Mouse (Mus musculus) E14TG2a.4 (cell line): ENCODE data around the gene Zfp358.

Experiments
- H3K27me3 ChIP-seq: 2 replicates; pipeline ENCODE4 v1.6.1; 2014; ENCODE audit warnings: low read length, control low read depth; ENCODE audit not compliant: insufficient read depth
- H3K36me3 ChIP-seq: 2 replicates; pipeline ENCODE4 v1.6.1; 2014; ENCODE audit warnings: low read length, control low read depth; ENCODE audit not compliant: insufficient read depth
- H3K4me1 ChIP-seq: replicated peaks from 2 replicates; pipeline ENCODE4 v1.6.1; 2014; ENCODE audit warnings: low read depth, low read length, control low read depth
- H3K4me3 ChIP-seq: replicated peaks from 2 replicates; pipeline ENCODE4 v1.5.1; 2014; ENCODE audit warnings: mild to moderate bottlenecking, low read length
- H3K9me3 ChIP-seq: 2 replicates; pipeline ENCODE4 v1.6.1; 2014; ENCODE audit warnings: low read length, control low read depth
- CTCF ChIP-seq: conservative IDR thresholded peaks from 2 replicates; pipeline ENCODE4 v1.5.1; 2014; ENCODE audit warnings: low read length
- NANOG ChIP-seq: IDR thresholded peaks from 2 replicates; pipeline ENCODE4 v1.6.1; 2014; ENCODE audit warnings: borderline replicate concordance, low read length, mixed read lengths
- POU5F1 ChIP-seq: IDR thresholded peaks from 2 replicates; pipeline ENCODE4 v1.6.1; 2014; ENCODE audit warnings: low read length, borderline replicate concordance

Zfp358 gene

DNA sequence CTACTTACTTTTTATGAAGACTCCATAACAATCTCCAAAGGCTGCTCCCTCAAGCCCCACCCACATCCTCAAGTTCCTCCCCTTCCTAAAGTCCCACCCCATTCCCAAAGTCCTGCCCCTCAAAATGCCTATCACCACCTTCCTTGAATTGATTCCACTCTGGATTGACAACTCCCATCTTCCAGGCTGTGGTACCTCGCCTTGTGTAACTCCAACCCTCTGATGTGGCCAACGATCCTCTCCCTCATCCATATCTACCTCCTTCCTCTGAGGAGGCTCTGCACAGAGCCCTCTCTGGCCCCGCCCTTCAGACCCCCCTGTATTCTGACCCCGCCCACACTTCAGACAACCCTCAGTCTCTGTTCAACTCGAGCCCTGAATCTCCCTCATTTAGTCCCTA, 7.7 kb upstream of the Zfp358 start:
- no peak for TF ChIP-seq CTCF
- TF ChIP-seq POU5F1, result no peak
- TF ChIP-seq NANOG, result no peak
- Histone ChIP-seq H3K27me3 (peaks cover 16% of the 10 kb centered on the region), H3K4me1 (peaks cover 33% of the 10 kb centered on the region), H3K36me3 (no peaks in the 10 kb centered on the region), H3K4me3 (peak overlapping the region; percentile 57), H3K9me3 (no peaks in the 10 kb centered on the region)

DNA sequence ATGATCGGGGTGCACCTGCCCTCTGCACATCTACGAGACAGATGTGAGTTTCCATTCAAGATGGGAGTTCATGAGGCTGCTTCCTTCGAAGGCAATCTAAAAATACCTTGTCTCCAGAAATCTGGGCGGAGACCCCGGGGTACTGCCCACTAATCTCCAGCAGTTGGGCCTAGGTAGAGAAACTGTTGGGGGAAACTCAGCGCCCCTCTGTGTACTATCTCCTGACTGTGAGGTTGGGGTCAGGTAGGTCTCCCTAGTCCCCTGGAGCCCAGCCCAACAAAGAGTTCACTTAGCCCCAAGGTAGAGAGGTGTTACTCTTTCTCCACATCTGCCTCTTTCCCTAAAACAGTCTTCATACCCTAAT, 889 bp downstream of the Zfp358 start:
- Histone ChIP-seq H3K27me3 (peaks cover 56% of the 10 kb centered on the region), H3K4me3 (peak overlapping the region; percentile 91), H3K36me3 (no peaks in the 10 kb centered on the region), H3K4me1 (peaks cover 38% of the 10 kb centered on the region), H3K9me3 (no peaks in the 10 kb centered on the region)
- TF ChIP-seq CTCF (no peak), POU5F1 (no peak), NANOG (no peak)

DNA sequence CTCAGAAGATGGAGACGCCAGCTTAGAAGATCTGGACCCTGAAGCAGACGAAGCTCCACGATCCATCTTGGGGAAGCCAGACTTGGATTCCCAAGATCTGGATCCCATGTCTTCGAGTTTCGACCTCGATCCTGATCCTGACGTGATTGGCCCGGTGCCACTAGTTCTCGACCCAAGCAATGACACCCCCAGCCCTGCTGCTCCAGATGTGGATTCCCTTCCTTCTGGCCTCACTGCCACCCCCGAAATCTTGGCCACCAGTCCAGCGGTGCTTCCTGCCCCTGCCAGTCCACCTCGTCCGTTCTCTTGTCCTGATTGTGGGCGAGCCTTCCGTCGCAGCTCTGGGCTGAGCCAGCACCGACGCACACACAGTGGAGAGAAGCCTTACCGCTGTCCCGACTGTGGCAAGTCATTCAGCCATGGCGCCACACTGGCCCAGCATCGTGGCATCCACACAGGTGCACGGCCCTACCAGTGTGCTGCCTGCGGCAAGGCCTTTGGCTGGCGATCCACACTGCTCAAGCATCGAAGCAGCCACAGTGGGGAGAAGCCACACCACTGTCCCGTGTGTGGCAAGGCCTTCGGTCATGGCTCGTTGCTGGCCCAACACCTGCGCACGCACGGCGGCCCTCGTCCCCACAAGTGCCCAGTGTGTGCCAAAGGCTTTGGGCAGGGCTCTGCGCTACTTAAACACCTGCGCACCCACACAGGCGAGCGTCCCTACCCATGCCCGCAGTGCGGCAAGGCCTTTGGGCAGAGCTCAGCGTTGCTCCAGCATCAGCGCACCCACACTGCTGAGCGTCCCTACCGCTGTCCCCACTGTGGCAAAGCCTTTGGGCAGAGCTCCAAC, 2.9 kb downstream of the Zfp358 start:
- Histone ChIP-seq H3K4me1 (peaks cover 43% of the 10 kb centered on the region), H3K27me3 (peaks cover 56% of the 10 kb centered on the region), H3K4me3 (peak overlapping the region; percentile 80), H3K36me3 (no peaks in the 10 kb centered on the region), H3K9me3 (no peaks in the 10 kb centered on the region)
- TF ChIP-seq NANOG (no peak), CTCF (no peak), POU5F1 (no peak)

DNA sequence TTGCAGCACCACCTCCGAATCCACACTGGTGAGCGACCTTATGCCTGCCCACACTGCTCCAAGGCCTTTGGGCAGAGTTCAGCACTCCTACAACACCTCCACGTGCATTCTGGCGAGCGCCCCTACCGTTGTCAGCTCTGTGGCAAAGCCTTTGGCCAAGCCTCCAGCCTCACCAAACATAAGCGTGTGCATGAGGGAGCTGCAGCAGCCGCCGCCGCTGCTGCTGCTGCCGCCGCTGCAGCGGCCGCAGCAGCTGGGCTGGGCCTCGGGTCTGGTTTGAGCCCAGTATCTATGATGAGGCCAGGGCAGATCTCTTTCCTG, 3.5 kb downstream of the Zfp358 start:
- no peak for TF ChIP-seq CTCF
- TF ChIP-seq NANOG, result no peak
- no peak for TF ChIP-seq POU5F1

DNA sequence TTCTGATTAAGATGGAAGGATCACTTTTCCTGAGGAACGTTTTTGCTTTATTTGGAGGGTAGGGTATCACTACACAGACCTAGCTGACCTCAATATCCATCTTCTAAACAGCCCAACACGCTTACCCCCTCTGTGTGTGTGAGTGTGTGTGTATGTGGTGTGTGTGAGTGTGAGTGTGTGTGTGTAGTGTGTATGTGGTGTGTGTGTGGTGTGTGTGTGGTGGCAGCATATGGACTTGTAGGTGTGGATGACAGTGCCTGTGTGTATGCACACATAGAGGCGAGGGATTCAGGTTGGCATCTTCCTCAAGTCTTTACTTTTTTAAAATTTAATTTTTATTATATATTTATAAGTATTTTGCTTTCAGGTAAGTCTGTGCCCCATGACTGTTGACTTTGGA, 5.6 kb downstream of the Zfp358 start:
- TF ChIP-seq NANOG (no peak), POU5F1 (no peak), CTCF (no peak)
- Histone ChIP-seq H3K27me3 (peaks cover 39% of the 10 kb centered on the region), H3K4me1 (peaks cover 50% of the 10 kb centered on the region), H3K36me3 (peaks cover 9% of the 10 kb centered on the region; the same call in 1 of the 2 replicates), H3K9me3 (no peaks in the 10 kb centered on the region), H3K4me3 (no peak overlapping the region)

More for the DNA sequence above, 3.5 kb downstream of the Zfp358 start:
- Histone ChIP-seq H3K4me3 (peak overlapping the region; percentile 80), H3K36me3 (no peaks in the 10 kb centered on the region), H3K4me1 (peaks cover 49% of the 10 kb centered on the region), H3K9me3 (no peaks in the 10 kb centered on the region), H3K27me3 (peaks cover 53% of the 10 kb centered on the region)

DNA sequence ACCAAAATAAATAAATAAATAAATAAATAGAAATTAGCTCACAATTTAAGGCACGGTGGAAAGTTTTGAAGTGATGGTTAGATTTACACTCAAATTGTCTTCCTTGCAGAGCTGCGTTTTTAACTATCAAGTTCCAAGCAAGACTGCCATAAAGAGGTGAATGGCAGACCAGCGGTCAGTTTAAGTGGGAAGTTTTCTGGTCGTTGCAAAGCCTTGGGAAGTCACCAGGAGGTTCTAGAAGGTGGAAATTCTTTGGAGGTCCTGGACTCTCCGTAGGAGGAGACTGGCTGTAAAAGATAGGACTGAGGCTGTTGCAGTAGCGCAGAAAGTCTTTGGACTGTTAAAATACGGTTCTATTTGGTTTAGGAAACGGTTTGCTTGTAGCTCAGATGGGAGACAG, 6.8 kb downstream of the Zfp358 start:
- Histone ChIP-seq H3K36me3 (peaks cover 14% of the 10 kb centered on the region), H3K4me3 (peak overlapping the region; percentile 94), H3K9me3 (no peaks in the 10 kb centered on the region), H3K4me1 (peaks cover 46% of the 10 kb centered on the region), H3K27me3 (peaks cover 27% of the 10 kb centered on the region)
- no peak for TF ChIP-seq NANOG

DNA sequence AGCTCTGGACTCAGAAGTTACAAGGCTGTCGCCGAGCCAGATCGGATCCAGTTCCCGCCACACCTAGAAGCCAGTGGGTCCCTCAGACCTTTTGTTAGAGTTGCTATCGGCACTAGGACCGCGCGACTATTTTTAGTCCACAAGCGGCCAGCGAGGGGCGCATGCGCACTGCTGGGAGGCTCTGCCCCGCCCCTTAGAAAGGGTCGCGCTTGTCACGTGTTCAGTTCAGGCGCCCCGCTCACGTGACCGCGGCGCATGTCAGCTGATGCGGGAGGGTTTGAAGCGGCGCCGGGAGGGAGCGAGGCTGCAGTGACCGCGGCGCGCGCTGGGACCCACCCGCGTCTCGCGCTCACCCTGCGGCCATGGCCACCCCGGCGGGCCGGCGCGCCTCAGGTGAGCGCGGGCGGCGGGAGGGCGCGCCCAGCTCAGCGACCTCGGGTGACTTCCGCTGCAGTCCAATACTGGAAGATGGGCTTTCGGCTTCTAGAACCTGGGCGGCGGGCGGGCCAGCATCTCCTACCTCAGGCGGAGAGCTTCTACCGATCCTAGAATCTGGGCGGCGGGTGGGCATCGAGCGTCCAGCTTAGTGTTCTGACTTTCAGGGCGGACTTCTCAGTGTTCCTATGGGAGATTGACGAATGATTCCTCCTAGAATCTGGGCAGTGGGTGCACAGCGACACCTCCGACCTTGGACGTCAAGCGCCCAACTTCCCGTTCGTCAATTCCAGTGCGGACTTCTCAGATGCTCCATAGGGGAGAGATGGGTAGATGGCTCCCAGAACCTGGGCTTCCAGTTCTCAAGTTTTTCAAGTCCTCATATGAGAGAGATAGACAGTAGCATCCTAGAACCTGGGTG, 7.5 kb downstream of the Zfp358 start, which contains the start of gene Mcoln1:
Gene Mcoln1, plus strand, starts transcription at position 223 of the 856 bp plus-strand sequence.
- Histone ChIP-seq H3K36me3 (peaks cover 21% of the 10 kb centered on the region), H3K27me3 (peaks cover 20% of the 10 kb centered on the region), H3K4me3 (peak within 1 kb of the TSS; percentile 94), H3K4me1 (peaks cover 40% of the 10 kb centered on the region), H3K9me3 (no peaks in the 10 kb centered on the region)
- no peak for TF ChIP-seq POU5F1
- TF ChIP-seq CTCF, result no peak
- no peak for TF ChIP-seq NANOG

DNA sequence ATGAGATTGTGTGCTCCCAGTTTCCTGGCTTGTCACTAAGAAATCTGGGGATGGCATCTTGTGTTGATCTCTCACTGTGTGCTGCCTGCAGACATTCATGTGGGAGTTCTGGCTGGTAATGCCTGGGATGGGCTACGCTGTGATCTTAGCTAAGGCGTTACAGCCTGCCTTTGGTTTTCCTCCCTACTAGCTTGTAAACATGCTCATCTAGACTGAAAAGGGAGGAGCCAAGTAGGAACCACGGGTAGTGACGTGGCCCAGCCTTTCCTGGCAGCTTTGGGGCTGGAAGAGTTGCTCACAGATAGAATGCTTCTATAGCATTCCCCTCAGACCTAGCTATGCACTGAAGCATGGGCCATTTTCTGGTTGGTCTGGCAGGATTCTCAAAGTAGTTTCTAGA, 9.3 kb downstream of the Zfp358 start:
- H3K9me3 ChIP-seq, result no peaks in the 10 kb centered on the region

More for the DNA sequence above, 9.3 kb downstream of the Zfp358 start:
- Histone ChIP-seq H3K4me1 (peaks cover 24% of the 10 kb centered on the region), H3K36me3 (peaks cover 39% of the 10 kb centered on the region), H3K27me3 (peaks cover 3% of the 10 kb centered on the region; the same call in 1 of the 2 replicates), H3K4me3 (no peak overlapping the region)
- TF ChIP-seq POU5F1 (no peak), CTCF (no peak), NANOG (no peak)
